Mouse (Mus musculus) olfactory bulb, adult 2 months (tissue): ENCODE measurements around the gene Flt3l. TPM values are rescaled to one million over a fixed set of nuclear protein-coding genes. Genes with fewer than 3 reads are reported as not detected.

Experiments
- H3K27ac ChIP-seq: fragments of 200-500 bp; 2 replicates; pipeline ENCODE4 v1.5.1; 2012; ENCODE audit warnings: low read depth, low read length; ENCODE audit not compliant: insufficient read depth
- H3K4me1 ChIP-seq: fragments of 200-500 bp; 2 replicates; pipeline ENCODE4 v1.6.1; 2012; ENCODE audit warnings: low read length; ENCODE audit not compliant: control insufficient read depth, insufficient read depth
- H3K4me3 ChIP-seq: fragments of 200-500 bp; 2 replicates; pipeline ENCODE4 v1.5.1; 2012; ENCODE audit warnings: mild to moderate bottlenecking, low read depth, low read length, moderate library complexity; ENCODE audit not compliant: insufficient read depth
- CTCF ChIP-seq: fragments of 200-500 bp; IDR thresholded peaks from 2 replicates; pipeline ENCODE4 v1.5.1; 2012; ENCODE audit warnings: low read depth, mild to moderate bottlenecking, low read length, moderate library complexity; ENCODE audit not compliant: insufficient read depth
- POLR2A ChIP-seq: fragments of 200-500 bp; IDR thresholded peaks from 2 replicates; pipeline ENCODE4 v1.6.1; 2012; ENCODE audit warnings: mild to moderate bottlenecking, low read depth, low read length, moderate library complexity; ENCODE audit not compliant: insufficient read depth
- WGBS: fragments of 180-500 bp; shearing (Covaris S2); methylation state at CpG from one replicate; pipeline ENCODE4 v1.1.7; 2018; 5-methylcytosine and 5-hydroxymethylcytosine counted together
- polyA plus RNA-seq: library from polyadenylated mRNA; stranded (reverse); fragments of >200 nt; gene quantifications from 2 replicates; pipeline ENCODE4 v1.2.4, GENCODE M21; 2012; ENCODE audit warnings: low replicate concordance; ENCODE audit not compliant: missing spikeins, insufficient read depth, insufficient read length

Flt3l gene
- polyA plus RNA-seq, 1 experiment = not detected

DNA sequence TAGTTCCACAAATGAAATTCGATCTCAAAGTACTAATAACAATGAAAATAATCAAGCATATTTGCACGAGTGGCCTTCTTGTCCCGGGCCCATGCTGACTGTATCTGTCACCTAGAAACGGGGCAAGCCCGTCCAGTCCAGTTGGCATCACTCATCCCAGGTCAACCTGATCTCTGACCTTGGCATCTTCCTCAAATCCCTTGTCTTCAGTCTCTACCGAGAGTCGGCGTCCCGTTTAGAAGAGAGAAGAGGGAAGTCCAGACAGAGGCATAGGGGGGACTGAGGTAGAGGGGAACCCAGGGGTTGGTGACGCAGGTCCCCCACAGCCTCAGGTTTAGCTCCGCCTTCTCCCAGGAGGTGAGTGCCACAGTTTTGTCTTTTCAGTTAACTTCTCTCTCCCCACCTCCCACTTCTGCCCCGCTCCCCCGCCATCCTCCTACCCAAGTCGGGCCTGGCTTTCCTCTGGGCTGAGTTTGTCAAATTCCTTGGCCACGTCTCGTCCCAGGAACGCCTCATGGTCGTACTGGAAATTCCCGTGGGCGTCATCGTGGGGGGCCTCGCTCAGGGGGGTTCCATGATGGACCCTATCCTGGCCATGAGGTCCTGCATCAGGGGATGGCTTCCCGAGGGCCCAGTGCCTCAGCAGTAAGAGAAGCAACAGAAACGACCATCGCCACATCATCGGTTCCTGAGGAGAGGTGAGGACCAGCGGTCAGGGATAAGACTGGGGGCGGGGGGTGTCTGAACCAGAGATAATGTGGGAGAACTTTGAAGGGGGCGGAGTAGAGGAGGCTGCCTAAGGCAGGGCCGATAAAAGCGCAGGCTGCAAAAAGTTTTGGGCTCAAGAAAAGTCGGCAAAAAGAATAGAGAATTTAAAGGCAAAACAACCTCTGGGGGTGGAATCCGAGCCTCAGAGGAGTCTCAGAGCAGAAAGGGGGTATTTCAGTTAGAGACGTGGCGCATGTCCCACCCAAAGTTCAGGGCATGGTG is 44.9 kb downstream of the Flt3l start:
- peaks cover 14% of the 10 kb centered on the region for H3K4me1 ChIP-seq
- H3K27ac ChIP-seq = no peak overlapping the region
- H3K4me3 ChIP-seq = peak overlapping the region; percentile 37; the same call in 1 of the 2 replicates
- WGBS = 27% methylated on average over 35 of the region's 35 CpGs
- TF ChIP-seq CTCF = no peak
- no peak for TF ChIP-seq POLR2A

DNA sequence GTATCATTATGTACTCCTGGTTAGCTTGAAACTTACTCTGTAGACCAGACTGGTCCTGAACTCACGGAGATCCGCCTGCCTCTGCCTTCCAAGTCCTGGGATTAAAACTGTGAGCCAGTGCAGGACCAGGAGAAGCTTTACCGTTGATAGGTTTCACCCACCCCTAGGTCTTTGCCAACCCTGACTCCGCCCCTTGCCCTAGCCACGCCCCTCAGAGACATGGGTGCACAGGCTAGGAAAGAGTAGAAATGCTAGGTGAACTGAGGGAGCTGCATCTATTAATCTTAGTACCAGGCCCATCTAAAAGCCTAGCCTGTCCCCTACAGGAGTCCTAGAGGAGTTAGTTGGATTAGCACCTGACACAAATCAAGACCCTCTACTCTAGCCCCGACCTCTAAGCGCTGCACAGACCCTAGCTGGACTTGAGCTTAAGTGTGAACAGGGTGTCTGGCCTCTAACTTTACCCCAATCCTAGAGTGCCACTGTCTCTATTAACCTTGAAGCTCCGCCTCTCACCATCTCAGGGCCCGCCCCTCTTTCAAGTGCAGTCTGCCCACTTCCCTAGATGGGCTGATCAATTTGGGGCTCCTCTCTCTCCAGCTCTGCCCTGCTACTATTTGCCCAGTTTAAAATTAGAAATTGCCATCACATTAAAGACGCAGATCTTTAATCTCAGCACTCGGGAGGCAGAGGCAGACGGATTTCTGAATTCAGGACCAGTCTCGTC is 45.8 kb downstream of the Flt3l start:
- no peak overlapping the region for H3K4me3 ChIP-seq
- 87% methylated on average over 13 of the region's 13 CpGs for WGBS
- H3K4me1 ChIP-seq = peaks cover 14% of the 10 kb centered on the region
- H3K27ac ChIP-seq = no peak overlapping the region
- TF ChIP-seq CTCF (no peak), POLR2A (no peak)

DNA sequence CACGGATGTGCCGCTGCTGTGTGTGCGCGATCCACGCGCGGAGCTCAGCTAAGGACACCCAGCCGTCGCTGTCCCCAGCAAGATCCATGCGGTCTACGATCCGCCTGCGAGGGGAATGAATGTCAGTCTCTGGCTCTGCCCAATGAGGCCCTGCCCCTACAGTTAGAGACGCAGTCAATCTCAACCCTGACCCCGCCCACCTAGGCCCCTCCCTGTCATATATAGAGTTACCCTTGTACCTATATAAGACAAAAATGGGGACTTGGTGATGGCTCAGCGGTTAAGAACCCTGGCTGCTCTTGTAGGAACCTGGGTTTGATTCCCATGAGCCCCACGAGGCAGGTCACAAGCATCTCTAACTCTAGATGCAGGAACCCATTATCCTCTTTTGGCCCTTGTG is 47.6 kb downstream of the Flt3l start:
- Histone ChIP-seq H3K27ac (no peak overlapping the region), H3K4me3 (no peak overlapping the region), H3K4me1 (peaks cover 14% of the 10 kb centered on the region)
- TF ChIP-seq CTCF = no peak
- TF ChIP-seq POLR2A = no peak
- 96% methylated on average over 17 of the region's 17 CpGs for WGBS

DNA sequence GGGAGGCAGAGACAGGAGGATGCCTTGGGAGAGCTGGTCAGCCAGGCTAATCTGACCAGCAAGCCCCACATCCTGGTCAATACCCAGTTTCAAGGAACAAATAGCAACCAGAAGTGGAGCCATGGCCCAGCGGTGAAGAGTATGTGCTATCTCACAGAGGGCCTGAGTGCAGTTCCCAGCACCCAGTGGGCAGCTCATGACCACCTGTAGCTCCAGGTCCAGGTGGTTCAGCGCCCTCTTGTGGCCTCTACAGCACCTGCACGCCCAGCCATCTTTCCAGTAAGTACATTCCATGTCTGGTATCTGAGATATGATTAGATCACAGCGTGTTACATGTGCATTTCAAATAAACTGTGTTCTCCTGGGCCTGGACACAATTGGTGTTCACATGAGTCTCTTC is 50.1 kb downstream of the Flt3l start:
- Histone ChIP-seq H3K27ac (no peak overlapping the region), H3K4me3 (no peak overlapping the region), H3K4me1 (peaks cover 8% of the 10 kb centered on the region; the same call in 1 of the 2 replicates)
- 77% methylated on average over 4 of the region's 4 CpGs for WGBS
- TF ChIP-seq POLR2A (no peak), CTCF (no peak)

DNA sequence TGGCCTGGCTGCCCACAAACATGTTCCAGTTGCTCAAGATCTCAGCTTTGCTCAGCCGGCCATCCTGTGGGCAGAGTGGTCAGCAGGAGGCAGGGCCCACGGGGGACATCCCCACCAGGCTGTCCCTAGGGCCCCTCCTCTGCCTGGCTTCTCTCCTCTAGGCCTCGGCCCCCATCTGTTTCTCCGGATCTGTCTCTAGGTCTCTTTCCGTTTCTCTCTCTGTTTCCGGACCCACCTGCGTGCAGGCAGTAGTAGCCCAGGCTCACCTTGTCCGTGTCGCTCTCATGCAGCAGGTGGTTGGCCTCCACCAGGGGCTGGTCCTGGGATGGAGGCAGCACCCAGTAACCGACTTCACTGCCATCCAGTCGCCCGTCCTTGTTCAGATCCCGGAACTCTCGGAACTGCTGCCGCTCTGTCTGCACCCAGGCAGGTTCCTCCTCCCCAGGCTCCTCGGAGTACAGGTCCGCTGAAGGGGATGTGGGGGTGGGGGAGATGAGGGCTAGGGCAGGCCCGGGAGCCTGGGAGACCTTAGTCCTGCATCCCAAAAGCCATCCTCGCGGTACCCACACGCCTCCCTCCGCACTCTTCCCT is 52.8 kb downstream of the Flt3l start:
- TF ChIP-seq POLR2A = no peak
- no peak for TF ChIP-seq CTCF
- H3K27ac ChIP-seq = peak overlapping the region; percentile 13
- H3K4me3 ChIP-seq = no peak overlapping the region
- WGBS = 88% methylated on average over 22 of the region's 22 CpGs
- H3K4me1 ChIP-seq = peaks cover 7% of the 10 kb centered on the region; the same call in 1 of the 2 replicates

DNA sequence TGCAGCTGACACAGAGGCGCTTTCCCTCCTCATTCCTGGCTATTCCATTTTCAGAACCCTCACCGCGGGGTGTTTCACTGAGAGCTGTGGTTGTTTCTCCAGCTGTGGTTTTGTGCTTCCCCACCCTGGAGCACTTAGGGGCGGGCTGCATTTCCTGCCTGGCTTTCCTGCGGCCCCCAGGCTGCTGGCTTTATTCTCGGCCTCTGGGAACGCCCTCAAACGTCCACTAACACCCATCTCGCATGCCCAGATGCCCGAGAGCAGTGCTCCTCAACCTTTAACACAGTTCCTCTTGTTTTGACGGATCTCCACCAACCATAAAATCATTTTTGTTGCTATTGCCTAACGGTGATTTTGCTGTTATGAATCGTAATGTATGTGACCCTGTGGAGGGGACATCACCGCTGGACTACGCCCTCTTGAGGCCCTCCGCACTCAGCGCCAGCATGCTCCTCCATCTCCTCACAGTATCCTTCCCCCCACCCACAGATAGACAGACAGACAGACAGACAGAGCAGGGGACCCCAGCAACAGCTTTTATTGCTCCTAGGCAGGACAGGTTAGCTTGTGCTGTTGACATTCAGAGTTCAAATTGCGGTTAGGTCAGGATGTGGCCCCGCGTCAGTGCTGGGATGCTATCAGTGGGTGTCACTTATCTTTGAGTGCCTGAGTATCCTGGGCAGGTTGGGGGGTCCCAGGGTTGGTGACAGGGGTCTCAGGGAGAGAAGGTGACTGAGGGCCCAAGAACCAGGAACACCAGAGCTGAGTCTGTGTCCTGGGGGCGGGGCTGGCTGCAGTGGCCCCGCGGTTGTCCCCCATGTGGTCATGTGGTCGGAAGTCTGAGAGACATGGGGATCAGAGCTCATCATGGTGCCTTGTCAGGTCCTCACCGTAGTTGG is 53.6 kb downstream of the Flt3l start:
- Histone ChIP-seq H3K27ac (peak overlapping the region; percentile 13), H3K4me3 (no peak overlapping the region), H3K4me1 (peaks cover 7% of the 10 kb centered on the region; the same call in 1 of the 2 replicates)
- 58% methylated on average over 25 of the region's 25 CpGs for WGBS
- no peak for TF ChIP-seq POLR2A
- TF ChIP-seq CTCF = no peak

DNA sequence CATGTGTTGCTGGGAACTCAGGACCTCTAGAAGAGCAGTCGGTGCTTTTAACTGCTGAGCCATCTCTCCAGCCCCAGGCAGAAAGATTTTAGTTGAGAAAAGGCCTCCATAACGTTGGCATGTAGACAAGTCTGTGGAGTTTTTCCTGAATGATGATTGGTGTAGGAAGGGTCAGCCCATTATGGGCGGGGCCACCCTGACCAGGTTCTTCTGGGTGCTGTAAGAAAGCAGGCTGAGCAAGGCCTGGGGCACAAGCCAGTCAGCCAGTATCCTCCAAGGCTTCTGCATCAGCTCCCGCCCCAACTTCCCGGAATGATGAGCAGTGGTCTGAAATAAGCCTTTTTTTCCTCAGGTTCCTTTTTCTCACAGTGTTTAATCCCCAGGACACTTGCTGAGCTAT is 55.2 kb downstream of the Flt3l start:
- Histone ChIP-seq H3K27ac (no peak overlapping the region), H3K4me1 (peaks cover 7% of the 10 kb centered on the region; the same call in 1 of the 2 replicates), H3K4me3 (no peak overlapping the region)
- 58% methylated on average over 5 of the region's 5 CpGs for WGBS
- no peak for TF ChIP-seq POLR2A
- TF ChIP-seq CTCF = no peak

DNA sequence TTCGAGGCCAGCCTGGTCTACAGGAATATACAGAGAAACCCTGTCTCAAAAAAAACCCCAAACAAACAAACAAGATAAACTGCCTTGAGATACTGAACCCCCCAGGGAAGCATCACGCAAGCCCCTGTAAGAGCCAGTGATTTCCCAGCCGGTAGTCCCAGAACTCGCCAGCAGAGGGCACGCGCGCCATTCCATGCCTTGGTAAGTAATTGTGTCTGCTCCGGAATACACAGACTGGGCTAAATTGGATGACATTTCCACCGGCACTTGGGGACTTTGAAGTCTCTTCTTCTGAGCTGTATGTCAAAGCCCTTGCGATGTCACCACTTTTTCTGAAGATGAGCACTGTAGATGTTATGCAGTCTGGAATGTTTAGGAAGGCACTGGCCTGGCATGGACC is 56.4 kb downstream of the Flt3l start:
- H3K27ac ChIP-seq = no peak overlapping the region
- 1% methylated on average over 10 of the region's 10 CpGs for WGBS
- TF ChIP-seq CTCF (peak; percentile 89), POLR2A (no peak)

More for the DNA sequence above, 56.4 kb downstream of the Flt3l start:
- peaks cover 10% of the 10 kb centered on the region; the same call in 1 of the 2 replicates for H3K4me1 ChIP-seq
- no peak overlapping the region for H3K4me3 ChIP-seq

Other genes with a start within 250 kb of the Flt3l start
- gene Med25, start 243.7 kb downstream of the Flt3l start, polyA plus RNA-seq = not detected in 2 replicates
- not detected in 2 replicates for gene Fuz, start 240.4 kb downstream of the Flt3l start, polyA plus RNA-seq
- gene Ap2a1, start 206.9 kb downstream of the Flt3l start, polyA plus RNA-seq = not detected in 2 replicates
- not detected in 2 replicates for gene Tsks, start 193.2 kb downstream of the Flt3l start, polyA plus RNA-seq
- gene Cpt1c, start 161.6 kb downstream of the Flt3l start, polyA plus RNA-seq = not detected in 2 replicates
- not detected in 2 replicates for gene Prmt1, start 149.9 kb downstream of the Flt3l start, polyA plus RNA-seq
- gene Irf3, start 138.8 kb downstream of the Flt3l start, polyA plus RNA-seq = not detected in 2 replicates
- gene Bcl2l12, start 137.7 kb downstream of the Flt3l start, polyA plus RNA-seq = not detected in 2 replicates
- not detected in 2 replicates for gene Scaf1, start 120.1 kb downstream of the Flt3l start, polyA plus RNA-seq
- gene Rras, start 118.5 kb downstream of the Flt3l start, polyA plus RNA-seq = not detected in 2 replicates
- not detected in 2 replicates for gene Prr12, start 83.6 kb downstream of the Flt3l start, polyA plus RNA-seq
- not detected in 2 replicates for gene Nosip, start 74.0 kb downstream of the Flt3l start, polyA plus RNA-seq
- not detected in 2 replicates for gene Prrg2, start 73.8 kb downstream of the Flt3l start, polyA plus RNA-seq
- not detected in 2 replicates for gene Rcn3, start 44.2 kb downstream of the Flt3l start, polyA plus RNA-seq
- not detected in 2 replicates for gene Fcgrt, start 32.6 kb downstream of the Flt3l start, polyA plus RNA-seq
- 657 TPM in 1 of 2 replicates, not detected in the other for gene Rps11, start 12.0 kb downstream of the Flt3l start, polyA plus RNA-seq
- gene Rpl13a, start 7.7 kb downstream of the Flt3l start, polyA plus RNA-seq = 1,205 and 1,268 TPM in 2 replicates
- not detected in 2 replicates for gene Gm45713, start 201 bp downstream of the Flt3l start, polyA plus RNA-seq
- not detected in 2 replicates for gene Pih1d1, start 17.9 kb upstream of the Flt3l start, polyA plus RNA-seq
- not detected in 2 replicates for gene Aldh16a1, start 18.2 kb upstream of the Flt3l start, polyA plus RNA-seq
- gene Slc17a7, start 27.5 kb upstream of the Flt3l start, polyA plus RNA-seq = not detected in 2 replicates
- not detected in 2 replicates for gene Gfy, start 43.1 kb upstream of the Flt3l start, polyA plus RNA-seq
- gene Pth2, start 44.6 kb upstream of the Flt3l start, polyA plus RNA-seq = not detected in 2 replicates
- gene Ccdc155, start 68.5 kb upstream of the Flt3l start, polyA plus RNA-seq = not detected in 2 replicates
- gene Dkkl1, start 75.7 kb upstream of the Flt3l start, polyA plus RNA-seq = not detected in 2 replicates
- gene Tead2, start 79.3 kb upstream of the Flt3l start, polyA plus RNA-seq = not detected in 2 replicates
- not detected in 2 replicates for gene Cd37, start 102.7 kb upstream of the Flt3l start, polyA plus RNA-seq
- gene Slc6a16, start 104.7 kb upstream of the Flt3l start, polyA plus RNA-seq = not detected in 2 replicates
- gene Slc6a21, start 141.1 kb upstream of the Flt3l start, polyA plus RNA-seq = not detected in 2 replicates
- gene Trpm4, start 197.3 kb upstream of the Flt3l start, polyA plus RNA-seq = not detected in 2 replicates
- gene Hrc, start 198.9 kb upstream of the Flt3l start, polyA plus RNA-seq = not detected in 2 replicates
- gene Ppfia3, start 230.6 kb upstream of the Flt3l start, polyA plus RNA-seq = not detected in 2 replicates
- gene Lin7b, start 234.2 kb upstream of the Flt3l start, polyA plus RNA-seq = not detected in 2 replicates